Mouse (Mus musculus): ENCODE data around the gene Uhrf1bp1.
"Not testable (repeated sequence)": the region's sequence is repeated elsewhere in the genome, so short reads cannot be mapped to it uniquely, and the experiment has no call there.

Gene Uhrf1bp1

GRCm38 (mm10) chr17:27856265-27856797 is at the start of gene Uhrf1bp1:
TSS of gene Uhrf1bp1 (plus strand) at chr17:27856441.
- peak; percentile 72 for DNase-seq

- no peak for DNase-seq
Observed at GRCm38 (mm10) chr17:27807542-27808078, 48.6 kb upstream of the Uhrf1bp1 start.

GRCm38 (mm10) chr17:27810569-27811331 is 45.5 kb upstream of the Uhrf1bp1 start:
- DNase-seq, result no peak

GRCm38 (mm10) chr17:27811980-27812379 is 44.3 kb upstream of the Uhrf1bp1 start:
- no peak for DNase-seq

GRCm38 (mm10) chr17:27814606-27815005 is 41.6 kb upstream of the Uhrf1bp1 start:
- DNase-seq, result no peak

- DNase-seq, result no peak
Observed at GRCm38 (mm10) chr17:27819011-27819410, 37.2 kb upstream of the Uhrf1bp1 start.

GRCm38 (mm10) chr17:27819521-27819970 is 36.7 kb upstream of the Uhrf1bp1 start:
- no peak for DNase-seq

- peak; percentile 37 for DNase-seq
Observed at GRCm38 (mm10) chr17:27819971-27820567, 36.2 kb upstream of the Uhrf1bp1 start.

- DNase-seq, result peak; percentile 98
Observed at GRCm38 (mm10) chr17:27820568-27821406, 35.5 kb upstream of the Uhrf1bp1 start, which contains the start of gene D17Wsu92e. TSS of gene D17Wsu92e (minus strand) at chr17:27820648.

GRCm38 (mm10) chr17:27821407-27822338 is 34.6 kb upstream of the Uhrf1bp1 start:
- no peak for DNase-seq

GRCm38 (mm10) chr17:27823142-27823905 is 32.9 kb upstream of the Uhrf1bp1 start:
- no peak for DNase-seq

- no peak for DNase-seq
Observed at GRCm38 (mm10) chr17:27824941-27825340, 31.3 kb upstream of the Uhrf1bp1 start.

GRCm38 (mm10) chr17:27825539-27825938 is 30.7 kb upstream of the Uhrf1bp1 start:
- no peak for DNase-seq

- peak; percentile 80 for DNase-seq
Observed at GRCm38 (mm10) chr17:27825984-27826905, 30.0 kb upstream of the Uhrf1bp1 start.

- no peak for DNase-seq
Observed at GRCm38 (mm10) chr17:27826908-27827383, 29.3 kb upstream of the Uhrf1bp1 start.

- no peak for DNase-seq
Observed at GRCm38 (mm10) chr17:27827511-27827910, 28.7 kb upstream of the Uhrf1bp1 start.

GRCm38 (mm10) chr17:27830411-27830810 is 25.8 kb upstream of the Uhrf1bp1 start:
- no peak for DNase-seq

- DNase-seq, result not testable (repeated sequence)
Observed at GRCm38 (mm10) chr17:27837850-27838249, 18.4 kb upstream of the Uhrf1bp1 start, which contains the start of gene Snrpc. TSS of gene Snrpc (plus strand) at chr17:27838150.
